Mouse (Mus musculus): ENCODE measurements at regions not wholly inside any gene's neighbourhood (a gene's known extent, or its start where the extent isn't known, plus 50 kb on each side); places are given as distances from the start of the nearest gene placed in this dataset.

- TF ChIP-seq CTCF (IDR thresholded peaks at IDR 0.05; ENCODE audit: borderline replicate concordance, insufficient read depth, low read length) (no peak), POLR2A (IDR thresholded peaks at IDR 0.05; ENCODE audit: low read depth, low read length) (no peak)
Observed at GRCm38 (mm10) chr10:62044408-62044807, 65.5 kb upstream of the Col13a1 start.

Measured in embryonic fibroblast, embryonic 13.5 days (primary cell).